Mouse (Mus musculus) liver, postnatal 0 days (tissue): ENCODE measurements at regions not wholly inside any gene's neighbourhood (a gene's known extent, or its start where the extent isn't known, plus 50 kb on each side); places are given as distances from the start of the nearest gene placed in this dataset.

Experiments used
- CTCF ChIP-seq: sonication (generic); IDR thresholded peaks from 2 replicates; pipeline ENCODE4 v1.5.1; 2016; ENCODE audit warnings: antibody characterized with exemption, low read depth
- EP300 ChIP-seq: IDR thresholded peaks from 2 replicates; pipeline ENCODE4 v1.6.1; 2016; ENCODE audit warnings: antibody characterized with exemption, low read depth, mild to moderate bottlenecking

DNA sequence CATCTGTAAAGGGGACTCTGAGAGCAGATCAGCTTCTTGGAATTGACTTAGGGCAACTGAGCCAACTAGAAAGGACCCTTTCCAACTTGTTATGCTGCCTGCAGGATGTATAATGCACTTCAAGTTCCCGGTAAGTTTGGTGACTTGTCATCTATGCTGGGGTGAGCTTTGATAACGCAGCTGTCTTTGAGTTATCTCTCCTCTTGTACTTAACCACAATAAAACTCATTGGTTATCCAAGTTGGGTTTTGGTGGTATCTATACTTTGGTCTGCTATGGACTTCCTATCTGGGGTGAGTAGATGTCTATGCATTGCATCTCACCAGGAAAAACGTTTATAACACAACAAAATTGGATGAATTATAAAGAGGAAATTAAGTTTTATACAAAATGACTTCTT lies 4792.9 kb downstream of the 9330182O14Rik start:
- TF ChIP-seq CTCF (no peak), EP300 (no peak)
